Comparison of ENCODE assay signal across 8 mouse cellular contexts in genomic region chr9:78700691-78701090, GRCm38 (mm10).
DNase-seq lines count a peak whose midpoint lies in the region; ATAC-seq and TF ChIP-seq lines count a peak whose summit lies in the region.

No protein-coding gene starts in this region.

- no peaks in the 10 kb centered on the region for H3K4me1 ChIP-seq in intestine, postnatal 0 days (replicated peaks; ENCODE audit: control insufficient read depth, insufficient read depth, low read length)
- no peaks in the 10 kb centered on the region for H3K4me1 ChIP-seq in intestine, embryonic 15.5 days (replicated peaks)
- H3K4me1 ChIP-seq in limb, embryonic 10.5 days: no peaks in the 10 kb centered on the region

- no peaks in the 10 kb centered on the region for H3K27me3 ChIP-seq in intestine, postnatal 0 days (replicated peaks; ENCODE audit: control insufficient read depth, insufficient read depth, low read length)
- no peaks in the 10 kb centered on the region for H3K27me3 ChIP-seq in intestine, embryonic 15.5 days (replicated peaks)
- no peaks in the 10 kb centered on the region for H3K27me3 ChIP-seq in limb, embryonic 10.5 days (ENCODE audit: low read depth, poor library complexity, severe bottlenecking)

- no peak for ATAC-seq in intestine, postnatal 0 days
- no peak for ATAC-seq in intestine, embryonic 15.5 days

- no peak overlapping the region for H3K4me3 ChIP-seq in intestine, postnatal 0 days (ENCODE audit: low read depth, low read length)
- no peak overlapping the region for H3K4me3 ChIP-seq in intestine, embryonic 15.5 days (replicated peaks)
- no peak overlapping the region for H3K4me3 ChIP-seq in limb, embryonic 10.5 days

- 6% methylated on average over 1 of the region's 1 CpGs for WGBS in intestine, postnatal 0 days
- 13% methylated on average over 1 of the region's 1 CpGs for WGBS in intestine, embryonic 15.5 days
- 0% methylated on average over 1 of the region's 1 CpGs for WGBS in limb, embryonic 10.5 days

- no peaks in the 10 kb centered on the region for H3K36me3 ChIP-seq in intestine, postnatal 0 days (ENCODE audit: control insufficient read depth, insufficient read depth)
- no peaks in the 10 kb centered on the region for H3K36me3 ChIP-seq in intestine, embryonic 15.5 days
- no peaks in the 10 kb centered on the region for H3K36me3 ChIP-seq in limb, embryonic 10.5 days

- no peak overlapping the region for H3K9ac ChIP-seq in intestine, postnatal 0 days (ENCODE audit: low read depth, low read length)
- H3K9ac ChIP-seq in intestine, embryonic 15.5 days: no peak overlapping the region

- no peak overlapping the region for H3K27ac ChIP-seq in intestine, postnatal 0 days (ENCODE audit: low read depth, low read length)
- H3K27ac ChIP-seq in intestine, embryonic 15.5 days: no peak overlapping the region
- no peak overlapping the region for H3K27ac ChIP-seq in limb, embryonic 10.5 days

- peak; percentile 72 for DNase-seq in R1 (ENCODE audit: low read depth, low spot score)
- DNase-seq in cerebellum, postnatal 4 days (ENCODE audit: low spot score in 2 of 2): peak; percentile 44 to 75
- peak; percentile 42 for DNase-seq in hindlimb bud, embryonic 11.5 days (ENCODE audit: extremely low spot score, low read depth, low spot score)
- peak; percentile 78 for DNase-seq in limb, embryonic 10.5 days (ENCODE audit: low spot score)
- peak; percentile 66 for DNase-seq in retina, postnatal 1 day
- DNase-seq in urinary bladder, adult 18-20 months (ENCODE audit: low spot score in 2 of 2): peak; percentile 34 to 71

- TF ChIP-seq CTCF in intestine, postnatal 0 days (IDR thresholded peaks at IDR 0.05; ENCODE audit: low read depth): peak; percentile 80

- no peaks in the 10 kb centered on the region for H3K9me3 ChIP-seq in intestine, postnatal 0 days (ENCODE audit: control insufficient read depth)
- H3K9me3 ChIP-seq in intestine, embryonic 15.5 days: no peaks in the 10 kb centered on the region
- H3K9me3 ChIP-seq in limb, embryonic 10.5 days (replicated peaks): no peaks in the 10 kb centered on the region

- H3K4me2 ChIP-seq in intestine, postnatal 0 days (replicated peaks; ENCODE audit: low read depth): no peak overlapping the region
- H3K4me2 ChIP-seq in intestine, embryonic 15.5 days (replicated peaks): no peak overlapping the region
